Mouse (Mus musculus) cerebellum, adult 11-12 months (tissue): ENCODE results near the gene Sigirr.

Experiments
- DNase-seq: peaks from one replicate; pipeline ENCODE4 v3.0.0; 2022

Sigirr gene

DNA sequence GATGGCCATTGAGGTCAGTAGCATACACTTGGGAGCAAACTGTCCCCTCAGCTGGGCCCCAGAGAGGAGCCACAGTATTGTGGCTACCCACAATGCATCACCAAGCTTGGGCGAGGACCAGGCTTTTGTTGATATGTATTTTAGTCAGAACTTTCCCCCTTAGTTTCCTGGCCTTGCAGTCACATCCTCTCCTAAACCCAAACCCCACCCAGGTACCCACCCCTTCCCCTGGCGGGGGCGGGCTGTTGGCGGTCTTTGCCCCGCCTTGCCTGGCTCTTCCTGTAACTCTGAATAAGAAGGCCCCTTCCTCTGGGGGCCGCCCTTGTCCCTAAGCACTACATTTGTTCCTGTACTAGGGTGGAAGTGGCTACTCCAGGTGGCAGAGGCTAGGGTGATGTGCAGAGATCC lies 3.7 kb downstream of the Sigirr start:
- no peak for DNase-seq

DNA sequence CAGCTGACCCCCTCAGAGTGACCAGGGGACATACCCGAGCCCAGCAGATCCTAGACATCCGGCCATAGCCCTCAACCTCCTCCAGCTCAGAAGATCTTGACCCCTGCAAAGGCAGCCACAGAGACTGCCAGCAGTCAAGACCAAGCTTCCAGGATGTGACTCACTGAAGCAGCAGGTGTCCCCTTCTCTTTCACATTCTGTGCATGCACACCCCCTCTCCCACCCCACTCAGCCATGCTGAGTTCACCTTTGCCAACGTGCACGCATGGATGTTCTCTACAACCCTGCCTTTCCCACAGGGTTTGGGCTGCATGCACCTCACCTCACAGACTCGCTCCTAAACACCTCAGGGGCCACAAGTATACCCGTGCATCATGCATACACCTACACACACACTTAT lies 4.4 kb downstream of the Sigirr start:
- DNase-seq = no peak

DNA sequence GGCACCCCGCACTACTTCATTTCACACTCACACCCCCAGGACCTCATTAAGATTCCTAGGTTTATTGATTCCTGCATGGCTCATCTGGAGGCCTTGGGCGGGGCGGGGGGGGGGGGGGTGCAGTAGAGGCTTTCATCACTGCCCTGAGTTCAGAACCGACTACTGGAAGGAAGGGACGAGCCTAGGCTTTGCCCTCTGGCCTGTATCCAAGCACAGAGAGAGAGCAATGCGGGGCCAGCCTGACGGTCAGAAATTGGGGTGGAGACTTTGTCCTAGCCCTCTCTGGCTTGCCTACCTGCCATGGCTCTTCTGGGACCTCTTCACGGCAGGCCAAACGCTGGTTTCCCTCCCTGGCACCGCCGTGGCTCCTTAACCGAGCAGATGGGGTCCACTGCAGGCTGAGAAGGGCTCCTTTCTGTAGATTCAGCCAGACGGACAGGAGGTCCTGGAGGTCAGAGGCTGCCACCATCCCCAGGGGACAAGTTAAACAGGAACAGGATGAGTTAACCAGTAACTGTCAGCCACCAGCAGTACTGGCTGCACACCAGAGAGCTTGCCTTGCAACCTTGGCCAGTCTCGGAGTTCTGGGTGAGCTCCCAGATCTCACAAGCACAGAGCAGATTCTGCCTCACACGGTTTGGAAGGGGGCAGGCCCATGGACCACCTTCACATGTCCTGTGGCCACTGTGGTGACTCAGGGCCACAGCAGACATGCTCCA lies 5.7 kb downstream of the Sigirr start:
- DNase-seq = no peak

DNA sequence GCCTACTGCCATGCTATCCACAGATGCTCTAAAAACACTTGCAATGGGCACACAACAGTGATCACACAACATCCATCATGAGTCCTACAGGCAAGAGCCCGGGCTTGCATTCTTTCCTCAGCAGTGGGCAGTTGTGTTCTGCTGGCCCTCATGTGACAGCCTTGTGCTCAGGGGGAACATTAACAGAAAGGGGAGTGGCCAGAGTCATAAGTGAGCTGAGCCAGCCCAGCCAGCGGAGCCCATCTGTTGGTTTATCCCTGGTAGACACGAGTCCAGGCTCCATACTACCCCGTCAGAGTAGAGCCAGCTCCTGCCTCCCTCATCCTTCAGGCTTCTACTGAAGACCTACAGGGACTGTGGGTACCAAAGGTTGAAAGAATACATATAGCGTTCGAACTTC lies 6.4 kb downstream of the Sigirr start:
- no peak for DNase-seq

DNA sequence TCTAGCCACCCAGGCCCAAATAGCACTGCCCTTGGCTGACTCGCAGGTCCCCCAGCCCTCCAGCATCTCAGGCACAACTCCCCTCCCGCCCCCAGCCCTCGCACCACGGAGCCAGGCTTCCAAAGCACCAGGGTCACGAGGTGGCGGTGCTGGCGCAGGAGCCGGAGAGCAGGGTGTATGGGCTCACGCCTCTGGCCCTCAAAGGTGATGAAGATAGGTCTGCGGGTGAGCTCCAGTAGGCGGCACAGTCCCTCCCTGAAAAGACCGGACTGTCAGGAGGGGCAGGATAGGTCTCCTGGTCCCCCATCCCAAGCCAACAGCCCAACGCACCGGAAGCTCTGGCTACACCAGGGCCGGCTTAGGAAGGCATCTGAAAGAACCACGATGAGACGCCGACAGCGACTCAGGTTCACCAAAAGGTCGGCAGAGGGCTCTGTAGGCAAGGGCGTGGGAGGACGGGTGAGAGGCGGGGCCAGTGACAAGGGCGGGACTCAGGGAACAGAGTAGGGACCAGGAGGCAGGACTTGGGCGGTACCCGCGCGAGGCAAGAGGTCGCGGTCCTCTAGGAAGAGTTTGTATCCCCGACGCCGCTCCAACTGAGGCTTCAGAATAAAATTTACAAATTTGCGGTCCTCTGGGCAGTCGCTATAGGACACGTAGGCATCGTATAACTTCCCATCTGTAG lies 8.2 kb downstream of the Sigirr start:
- peak; percentile 78 for DNase-seq

DNA sequence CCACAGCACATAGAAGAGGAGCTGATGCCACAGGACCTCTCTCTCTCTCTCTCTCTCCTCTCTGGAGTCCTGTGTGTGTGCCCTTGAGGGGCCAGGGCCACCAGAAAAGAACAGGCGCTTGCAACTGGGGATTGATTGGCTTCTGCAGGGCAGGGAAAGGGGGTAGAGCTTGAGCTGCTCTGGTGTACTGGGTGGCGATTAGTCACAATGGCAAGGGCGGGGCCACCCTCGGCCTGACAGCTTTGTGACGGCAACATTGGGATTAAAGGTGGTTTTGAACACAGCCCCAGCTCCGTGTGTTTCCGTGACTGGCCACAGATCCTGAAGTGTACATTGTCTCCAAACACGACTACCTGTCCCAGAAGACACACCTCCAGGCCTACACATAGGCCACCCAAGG lies 10.1 kb downstream of the Sigirr start:
- DNase-seq = no peak

DNA sequence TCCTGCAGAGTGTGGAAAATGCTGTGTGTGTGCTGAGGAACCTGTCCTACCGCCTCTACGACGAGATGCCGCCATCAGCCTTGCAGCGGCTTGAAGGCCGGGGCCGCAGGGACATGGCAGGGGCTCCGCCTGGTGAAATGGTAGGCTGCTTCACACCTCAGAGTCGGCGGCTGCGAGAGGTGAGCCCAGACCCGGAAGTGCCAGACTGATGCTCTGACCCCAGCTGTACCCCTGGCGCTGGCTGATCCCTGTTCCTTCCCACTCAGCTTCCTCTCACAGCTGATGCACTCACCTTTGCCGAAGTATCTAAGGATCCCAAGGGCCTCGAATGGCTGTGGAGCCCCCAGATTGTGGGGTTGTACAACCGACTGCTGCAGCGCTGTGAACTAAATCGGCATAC lies 11.9 kb downstream of the Sigirr start:
- no peak for DNase-seq

DNA sequence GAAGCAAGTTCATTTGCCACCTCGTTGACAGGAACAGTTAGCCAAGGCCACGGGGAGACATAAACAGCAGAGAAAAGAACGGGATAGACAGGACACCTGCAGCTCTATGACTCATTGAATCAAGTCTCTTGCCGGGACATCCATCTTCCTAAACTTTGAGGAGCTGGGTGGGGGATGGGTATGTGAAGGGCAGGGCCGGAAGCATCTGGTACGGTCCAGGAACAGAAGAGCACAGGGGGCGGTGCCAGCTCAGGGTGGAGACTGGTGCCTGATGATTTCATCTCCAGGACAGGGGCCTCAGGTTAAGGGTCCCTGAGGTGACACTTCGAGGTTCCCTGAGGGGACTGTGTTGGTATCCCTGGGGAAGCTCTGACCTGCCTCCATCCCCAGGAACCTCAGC lies 12.5 kb downstream of the Sigirr start:
- DNase-seq = no peak

DNA sequence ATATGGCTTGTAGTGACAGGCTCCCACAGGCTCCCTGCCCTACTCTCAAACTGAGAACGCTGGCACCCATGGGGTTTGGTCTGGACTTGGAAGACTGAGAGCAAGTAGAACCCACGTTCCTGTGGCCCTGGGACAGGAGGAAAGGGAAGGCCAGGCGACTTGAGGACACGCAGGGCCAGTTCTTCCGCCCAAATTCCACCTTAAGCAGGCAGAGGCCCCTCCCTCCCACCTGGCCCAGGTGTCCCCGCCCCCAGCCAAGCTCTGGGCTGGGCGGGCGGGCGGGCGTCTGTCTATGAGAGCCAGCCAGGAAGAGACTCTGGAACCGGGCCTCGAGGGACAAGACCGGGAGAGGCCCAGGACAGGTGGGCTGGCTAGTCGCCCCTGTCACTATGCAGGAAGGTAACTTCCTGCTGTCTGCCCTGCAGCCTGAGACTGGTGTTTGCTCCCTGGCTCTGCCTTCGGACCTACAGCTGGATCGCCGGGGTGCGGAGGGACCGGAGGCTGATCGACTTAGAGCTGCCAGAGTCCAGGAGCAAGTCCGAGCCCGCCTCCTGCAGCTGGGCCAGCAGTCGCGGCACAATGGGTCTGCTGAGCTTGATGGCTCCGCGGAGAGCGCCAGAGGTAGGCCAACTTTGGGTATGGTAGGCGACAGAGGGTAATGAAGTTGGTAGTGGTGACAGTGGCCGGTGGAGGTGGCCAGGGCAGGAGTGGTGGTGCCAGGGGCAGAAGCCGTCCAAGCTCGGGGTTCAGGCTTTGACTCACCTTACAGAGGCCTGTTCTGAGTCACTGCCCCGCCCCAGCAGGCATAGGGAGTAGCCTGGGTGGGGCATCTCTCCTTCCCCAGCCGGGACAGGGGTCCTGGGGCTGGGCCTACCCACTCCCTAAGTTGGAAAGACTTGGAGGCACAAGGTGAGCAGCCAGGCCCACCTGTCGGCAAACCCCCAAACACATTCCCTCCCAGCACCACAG lies 20.6 kb downstream of the Sigirr start:
- DNase-seq = no peak

DNA sequence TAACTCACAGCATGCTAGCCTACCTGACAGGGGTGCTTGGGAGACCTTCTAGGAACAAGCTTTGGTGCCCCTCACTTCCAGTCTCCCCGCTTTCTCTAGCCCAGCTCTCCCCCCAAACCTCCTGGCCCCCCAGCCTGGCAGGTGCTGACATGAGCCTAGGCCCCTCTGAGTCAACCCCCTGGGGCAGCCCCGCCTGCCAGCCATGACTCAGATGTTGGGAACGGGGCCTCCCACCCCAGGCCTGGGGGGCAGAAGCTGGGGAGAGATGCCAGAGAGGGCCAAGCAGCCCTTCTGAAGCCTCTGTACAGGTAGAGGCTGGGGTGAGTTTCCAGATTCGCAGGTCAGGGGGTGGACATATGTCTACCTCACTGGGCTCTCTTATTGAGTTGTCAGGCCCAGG lies 21.5 kb downstream of the Sigirr start:
- no peak for DNase-seq

DNA sequence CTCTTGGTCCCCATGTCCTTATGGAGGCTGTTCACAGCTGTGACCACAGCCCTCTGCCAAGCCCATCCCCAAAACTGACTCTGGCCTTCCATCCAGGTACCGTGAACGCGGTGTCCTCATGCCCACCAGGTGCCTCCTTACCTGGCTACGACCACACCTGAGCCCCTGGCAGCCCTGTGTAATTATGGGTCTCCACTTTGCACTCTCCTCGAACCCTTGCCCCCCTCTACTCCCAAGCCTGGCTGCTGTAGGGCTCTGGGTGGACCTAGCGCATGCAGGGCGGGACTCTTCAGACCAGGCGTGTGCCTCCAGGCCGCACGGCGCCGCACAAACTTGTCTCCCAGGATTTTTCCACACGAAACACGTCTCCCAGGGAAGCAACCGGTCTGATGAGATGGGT lies 22.5 kb downstream of the Sigirr start, which contains the start of gene Pkp3:
TSS of gene Pkp3 (plus strand) at position 378 of the 400 bp plus-strand sequence.
- DNase-seq = no peak

DNA sequence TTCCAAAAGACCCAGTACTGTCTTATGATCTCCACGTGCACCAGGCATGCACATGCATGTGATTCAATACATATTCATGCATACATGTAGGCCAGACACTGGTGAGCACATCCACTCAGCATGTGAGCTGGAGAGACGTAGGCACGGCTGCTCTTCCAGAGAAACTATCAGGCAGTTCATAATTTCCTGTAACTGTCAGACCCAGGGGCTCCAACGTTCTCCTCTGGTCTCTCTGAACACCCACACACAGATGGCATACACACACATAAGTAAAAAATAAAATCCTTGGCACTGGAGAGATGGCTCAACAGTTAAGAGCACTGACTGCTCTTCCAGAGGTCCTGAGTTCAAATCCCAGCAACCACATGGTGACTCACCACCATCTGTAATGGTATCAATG lies 26.6 kb downstream of the Sigirr start:
- no peak for DNase-seq

DNA sequence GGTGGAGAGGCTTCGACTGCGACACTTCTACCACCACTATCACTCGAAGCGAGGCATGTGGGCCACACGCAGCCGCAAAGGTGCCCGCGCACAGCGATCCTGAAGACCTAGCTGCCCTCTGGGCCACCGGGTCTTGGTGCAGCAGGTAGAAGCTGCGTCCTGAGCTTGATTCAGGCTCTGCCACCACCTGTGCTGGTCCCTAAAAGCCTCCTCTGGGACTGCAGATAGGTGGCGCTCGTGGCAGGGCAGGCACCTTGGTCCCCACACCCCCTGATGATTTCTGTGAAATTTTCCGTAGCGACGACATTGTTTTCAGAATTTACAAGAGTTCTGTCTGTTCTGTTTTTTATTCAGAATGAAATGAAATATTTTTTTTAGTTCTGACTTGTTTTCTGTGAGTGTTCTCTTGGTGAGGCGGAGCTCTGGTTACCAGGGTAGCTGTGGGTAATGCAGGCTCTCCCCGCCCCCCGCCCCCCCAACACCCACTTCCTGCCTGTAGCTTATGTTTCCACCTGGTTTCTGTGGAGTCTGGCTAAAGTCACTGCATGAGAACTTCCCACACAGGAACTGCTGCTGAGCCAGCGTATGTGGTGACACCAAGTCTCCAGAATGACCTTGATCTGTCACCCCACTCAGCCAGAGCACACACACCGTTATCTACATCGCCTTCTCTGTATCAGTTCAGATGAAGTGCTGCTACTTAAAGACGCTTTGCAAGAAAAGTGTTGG lies 28.2 kb downstream of the Sigirr start:
- DNase-seq = no peak

DNA sequence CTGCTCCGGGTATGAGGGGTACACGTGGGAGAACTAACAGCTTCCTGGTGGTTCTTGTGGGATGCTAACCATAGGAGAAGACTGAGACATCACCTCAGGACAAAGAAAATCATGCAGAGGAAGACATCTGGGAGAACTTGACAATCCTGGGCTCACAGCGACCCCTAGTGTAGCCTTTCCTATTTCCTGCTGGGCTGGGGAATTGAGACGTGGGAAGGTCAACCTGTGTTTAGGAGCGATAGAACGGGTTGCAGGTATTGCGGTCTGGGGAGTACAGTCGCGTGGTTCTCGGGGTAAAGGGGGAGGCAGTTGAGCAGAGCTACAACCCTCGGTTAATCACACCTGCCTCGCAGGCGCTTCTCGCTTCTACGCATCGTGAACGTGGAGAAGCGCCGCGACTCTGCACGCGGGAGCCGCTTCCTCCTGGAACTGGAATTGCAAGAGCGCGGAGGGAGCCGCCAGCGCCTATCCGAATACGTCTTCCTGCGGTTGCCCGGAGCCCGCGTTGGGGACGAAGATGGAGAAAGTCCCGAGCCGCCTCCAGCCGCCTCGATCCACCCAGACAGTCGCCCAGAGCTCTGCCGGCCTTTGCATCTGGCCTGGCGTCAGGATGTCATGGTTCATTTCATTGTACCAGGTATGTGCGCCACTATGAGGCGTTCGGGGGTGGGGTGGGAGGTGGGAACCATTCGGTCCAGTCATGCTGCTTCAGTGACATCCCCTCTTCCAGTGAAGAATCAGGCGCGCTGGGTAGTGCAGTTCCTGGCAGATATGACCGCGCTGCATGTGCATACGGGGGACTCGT lies 30.1 kb downstream of the Sigirr start:
- DNase-seq = peak; percentile 57

DNA sequence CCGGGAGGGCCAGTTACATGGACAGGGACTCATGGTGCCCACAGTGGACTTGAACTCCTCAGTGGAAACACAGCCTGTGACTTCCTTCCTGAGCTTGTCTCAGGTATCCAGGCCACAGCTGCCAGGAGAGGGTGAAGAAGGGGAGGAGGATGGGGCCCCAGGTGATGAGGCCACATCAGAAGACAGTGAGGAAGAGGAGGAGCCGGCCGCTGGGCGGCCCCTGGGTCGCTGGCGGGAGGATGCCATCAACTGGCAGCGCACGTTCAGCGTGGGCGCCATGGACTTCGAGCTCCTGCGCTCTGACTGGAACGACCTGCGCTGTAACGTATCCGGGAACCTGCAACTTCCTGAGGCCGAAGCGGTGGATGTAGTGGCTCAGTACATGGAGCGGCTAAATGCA lies 32.0 kb downstream of the Sigirr start:
- no peak for DNase-seq

DNA sequence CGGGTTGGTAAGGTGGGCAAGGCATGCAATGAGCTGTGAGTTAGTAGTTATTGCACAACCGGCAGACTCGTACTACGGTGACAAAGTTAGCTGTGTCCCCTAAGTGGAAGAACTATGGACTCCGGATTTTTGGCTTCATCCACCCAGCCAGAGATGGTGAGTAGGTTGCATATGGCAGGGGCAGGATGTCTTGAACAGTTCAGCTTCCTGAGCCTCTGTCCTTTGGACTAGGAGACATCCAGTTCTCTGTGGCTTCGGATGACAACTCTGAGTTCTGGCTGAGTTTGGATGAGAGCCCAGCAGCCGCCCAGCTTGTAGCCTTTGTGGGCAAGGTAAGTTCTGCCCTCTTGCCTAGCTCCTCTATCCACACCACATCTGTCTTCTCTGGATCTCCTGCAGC lies 35.8 kb downstream of the Sigirr start:
- no peak for DNase-seq

DNA sequence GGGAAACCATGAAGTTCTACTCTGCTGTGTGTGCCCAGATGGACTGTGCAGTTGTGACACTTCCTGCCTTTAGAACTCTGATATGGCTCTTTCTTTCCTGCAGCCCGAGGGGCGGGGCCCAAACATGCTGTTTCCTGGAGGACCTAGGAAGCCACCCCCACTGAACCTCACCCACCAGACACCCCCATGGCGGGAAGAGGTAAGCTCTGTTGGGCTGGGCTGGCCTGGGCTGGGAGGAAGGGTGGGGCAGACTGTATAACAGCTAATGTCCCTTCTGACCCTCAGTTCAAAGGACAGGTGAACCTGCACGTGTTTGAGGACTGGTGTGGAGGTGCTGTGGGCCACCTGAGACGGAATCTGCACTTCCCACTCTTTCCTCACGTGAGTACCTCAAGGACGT lies 36.2 kb downstream of the Sigirr start:
- DNase-seq = no peak

DNA sequence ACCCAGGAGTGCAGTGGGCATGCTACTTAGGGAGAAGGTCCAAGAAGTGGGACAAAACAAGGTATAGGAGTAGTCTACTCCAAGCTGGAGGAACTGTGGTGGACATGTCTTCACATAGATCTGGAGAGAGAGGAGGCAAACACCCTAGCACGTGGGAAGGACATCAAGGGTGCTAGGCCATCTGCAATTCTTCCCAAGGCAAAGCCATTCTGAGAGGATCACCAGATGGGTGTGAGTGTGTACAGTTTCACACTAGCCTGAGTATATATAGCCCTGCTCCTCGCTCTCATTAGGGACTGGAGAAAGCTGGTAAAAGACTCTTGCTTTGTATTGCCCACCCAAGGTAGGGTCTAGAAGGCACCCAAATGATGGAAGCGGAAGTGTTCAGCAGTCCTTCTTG lies 37.0 kb downstream of the Sigirr start:
- DNase-seq = no peak

DNA sequence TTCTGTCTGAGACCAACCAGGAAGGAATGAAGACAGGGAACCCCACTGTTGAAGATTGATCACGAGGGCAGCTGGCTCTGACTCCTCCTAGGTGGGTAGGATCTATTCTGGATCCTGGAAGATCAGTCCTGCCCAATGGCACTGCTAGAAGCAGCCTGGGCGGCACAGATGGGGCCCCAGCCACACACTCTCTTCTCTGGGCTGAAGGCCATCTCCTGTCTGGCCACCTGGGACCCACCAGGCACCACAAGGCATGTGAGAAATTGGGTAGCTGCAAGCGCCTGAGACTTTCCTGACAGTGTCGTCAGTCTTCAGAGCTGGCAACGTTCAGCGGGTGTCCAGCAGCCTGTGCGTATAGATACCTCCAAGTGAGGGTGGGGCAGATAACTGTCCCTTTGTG lies 37.8 kb downstream of the Sigirr start:
- DNase-seq = peak; percentile 80

DNA sequence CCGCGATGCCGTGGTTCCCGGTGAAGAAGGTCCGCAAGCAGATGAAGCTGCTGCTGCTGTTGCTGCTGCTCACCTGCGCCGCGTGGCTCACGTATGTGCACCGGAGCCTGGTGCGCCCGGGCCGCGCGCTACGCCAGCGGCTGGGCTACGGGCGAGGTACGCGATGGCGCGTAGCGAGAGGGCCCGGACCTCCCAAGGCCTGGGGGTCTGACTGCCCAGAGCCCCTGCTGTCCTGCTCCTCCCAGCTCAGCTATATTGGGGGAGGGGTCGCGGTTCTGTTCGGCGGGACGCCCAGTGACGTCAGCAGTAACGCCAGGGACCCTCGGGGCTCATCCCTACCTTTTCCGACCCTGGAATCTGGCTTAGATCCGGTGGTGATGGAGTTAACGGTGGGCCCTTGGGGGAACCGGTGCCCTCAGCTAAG lies 39.1 kb downstream of the Sigirr start:
- peak; percentile 71 for DNase-seq

DNA sequence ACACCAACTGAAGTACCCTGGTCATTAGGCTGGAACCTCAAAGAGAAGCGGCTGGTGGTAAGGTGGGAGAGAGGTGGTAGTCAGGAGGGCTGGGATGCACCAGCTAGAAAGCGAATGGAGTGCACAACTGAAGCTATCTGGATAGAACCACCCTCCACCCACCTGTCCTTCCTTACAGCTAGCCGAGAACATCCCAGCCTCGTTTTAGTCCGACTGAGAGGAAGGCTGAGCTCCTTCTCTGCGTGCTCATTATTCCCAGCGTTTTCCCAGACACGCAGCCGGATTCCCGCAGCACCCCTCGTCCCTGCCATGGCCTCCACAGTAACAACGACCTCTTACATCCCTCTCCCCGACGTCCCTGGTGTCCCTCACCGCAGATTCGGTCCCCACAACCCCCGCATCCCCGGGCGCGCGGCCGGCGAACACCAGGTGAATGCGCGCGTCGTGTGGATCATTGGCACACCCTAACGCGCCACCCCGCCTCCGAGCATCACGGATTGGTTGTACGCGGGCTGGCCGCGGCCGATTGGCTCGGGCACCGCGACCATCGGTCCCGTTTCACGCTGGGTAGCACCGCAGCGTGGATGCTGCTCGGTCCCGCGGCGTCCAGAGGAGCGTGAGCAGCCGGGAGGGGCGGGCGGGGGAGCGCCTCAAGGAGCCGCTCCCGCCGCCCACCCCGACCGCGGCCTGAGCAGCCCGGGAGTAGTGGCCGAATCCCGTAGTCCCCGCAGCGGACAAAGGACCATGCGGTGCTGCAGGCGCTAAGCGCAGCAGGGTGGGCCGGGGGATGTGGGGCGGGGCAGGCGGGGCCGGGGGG lies 39.7 kb downstream of the Sigirr start, which contains the start of gene B4galnt4:
TSS of gene B4galnt4 (plus strand) at position 679 of the 817 bp plus-strand sequence.
- peak; percentile 94 for DNase-seq
